Mouse (Mus musculus): ENCODE results near the gene Nol7. TPM values are rescaled to one million over a fixed set of nuclear protein-coding genes. Genes with fewer than 3 reads are reported as not detected.

Nol7 gene
- 173 and 187 TPM in 2 replicates for polyA plus RNA-seq (2015; fragmentation: Nextera tagmentation; extraction: Ambion mirVana)

- Histone ChIP-seq H3K9ac (replicated peaks) (peak within 1 kb of the TSS; percentile 92), H3K4me2 (peak within 1 kb of the TSS; percentile 71), H3K4me3 (replicated peaks) (peak within 1 kb of the TSS; percentile 86), H3K4me1 (peaks cover 17% of the 10 kb centered on the region), H3K27me3 (replicated peaks) (no peaks in the 10 kb centered on the region), H3K36me3 (peaks cover 41% of the 10 kb centered on the region), H3K27ac (replicated peaks) (peak within 1 kb of the TSS; percentile 98), H3K9me3 (replicated peaks) (no peaks in the 10 kb centered on the region)
- 1% methylated on average over 72 of the region's 72 CpGs for WGBS
- ATAC-seq (ENCODE audit: low FRiP score), result peak; percentile 92
Observed at GRCm38 (mm10) chr13:43398297-43399080, at the start of gene Nol7. Gene Nol7 (plus strand): TSS chr13:43398390.

GRCm38 (mm10) chr13:43349376-43349775 is 48.8 kb upstream of the Nol7 start:
- no peak overlapping the region for H3K9ac ChIP-seq (replicated peaks)
- 91% methylated on average over 8 of the region's 8 CpGs for WGBS
- no peak overlapping the region for H3K4me2 ChIP-seq
- H3K27ac ChIP-seq (replicated peaks), result no peak overlapping the region
- no peaks in the 10 kb centered on the region for H3K27me3 ChIP-seq (replicated peaks)
- H3K36me3 ChIP-seq, result no peaks in the 10 kb centered on the region
- no peaks in the 10 kb centered on the region for H3K9me3 ChIP-seq (replicated peaks)
- ATAC-seq (ENCODE audit: low FRiP score), result no peak
- no peak overlapping the region for H3K4me3 ChIP-seq (replicated peaks)
- H3K4me1 ChIP-seq, result no peaks in the 10 kb centered on the region

GRCm38 (mm10) chr13:43350489-43351169 is 47.6 kb upstream of the Nol7 start:
- ATAC-seq (ENCODE audit: low FRiP score), result no peak
- Histone ChIP-seq H3K27ac (replicated peaks) (no peak overlapping the region), H3K36me3 (no peaks in the 10 kb centered on the region), H3K27me3 (replicated peaks) (no peaks in the 10 kb centered on the region), H3K4me3 (replicated peaks) (no peak overlapping the region), H3K4me1 (0 out of 2 replicates have a peak, but pooled peaks cover 6% of the 10 kb centered on the region), H3K9ac (replicated peaks) (no peak overlapping the region), H3K4me2 (no peak overlapping the region), H3K9me3 (replicated peaks) (no peaks in the 10 kb centered on the region)
- 86% methylated on average over 9 of the region's 9 CpGs for WGBS

- 0 out of 2 replicates have a peak, but pooled peaks cover 6% of the 10 kb centered on the region for H3K4me1 ChIP-seq
- H3K4me2 ChIP-seq, result no peak overlapping the region
- 70% methylated on average over 4 of the region's 4 CpGs for WGBS
- no peak for ATAC-seq (ENCODE audit: low FRiP score)
- no peaks in the 10 kb centered on the region for H3K9me3 ChIP-seq (replicated peaks)
- no peak overlapping the region for H3K27ac ChIP-seq (replicated peaks)
- H3K27me3 ChIP-seq (replicated peaks), result no peaks in the 10 kb centered on the region
- no peaks in the 10 kb centered on the region for H3K36me3 ChIP-seq
- no peak overlapping the region for H3K4me3 ChIP-seq (replicated peaks)
- H3K9ac ChIP-seq (replicated peaks), result no peak overlapping the region
Observed at GRCm38 (mm10) chr13:43353356-43353755, 44.8 kb upstream of the Nol7 start.

GRCm38 (mm10) chr13:43354362-43354761 is 43.8 kb upstream of the Nol7 start:
- WGBS, result 79% methylated on average over 12 of the region's 12 CpGs
- Histone ChIP-seq H3K36me3 (no peaks in the 10 kb centered on the region), H3K4me3 (replicated peaks) (no peak overlapping the region), H3K4me1 (0 out of 2 replicates have a peak, but pooled peaks cover 6% of the 10 kb centered on the region), H3K9ac (replicated peaks) (no peak overlapping the region), H3K27me3 (replicated peaks) (no peaks in the 10 kb centered on the region), H3K4me2 (no peak overlapping the region), H3K9me3 (replicated peaks) (no peaks in the 10 kb centered on the region), H3K27ac (replicated peaks) (no peak overlapping the region)
- ATAC-seq (ENCODE audit: low FRiP score), result no peak

GRCm38 (mm10) chr13:43356346-43357125 is 41.7 kb upstream of the Nol7 start:
- 0 out of 2 replicates have a peak, but pooled peaks cover 6% of the 10 kb centered on the region for H3K4me1 ChIP-seq
- ATAC-seq (ENCODE audit: low FRiP score), result no peak

GRCm38 (mm10) chr13:43360534-43360933 is 37.7 kb upstream of the Nol7 start:
- H3K9me3 ChIP-seq (replicated peaks), result no peaks in the 10 kb centered on the region
- H3K27ac ChIP-seq (replicated peaks), result no peak overlapping the region
- WGBS, result 80% methylated on average over 6 of the region's 6 CpGs

More at GRCm38 (mm10) chr13:43356346-43357125, 41.7 kb upstream of the Nol7 start:
- H3K36me3 ChIP-seq, result no peaks in the 10 kb centered on the region
- H3K4me2 ChIP-seq, result no peak overlapping the region
- H3K9ac ChIP-seq (replicated peaks), result no peak overlapping the region
- no peaks in the 10 kb centered on the region for H3K9me3 ChIP-seq (replicated peaks)
- H3K27me3 ChIP-seq (replicated peaks), result no peaks in the 10 kb centered on the region
- 87% methylated on average over 14 of the region's 14 CpGs for WGBS
- no peak overlapping the region for H3K4me3 ChIP-seq (replicated peaks)
- no peak overlapping the region for H3K27ac ChIP-seq (replicated peaks)

GRCm38 (mm10) chr13:43362353-43362752 is 35.8 kb upstream of the Nol7 start:
- H3K9me3 ChIP-seq (replicated peaks), result no peaks in the 10 kb centered on the region
- peaks cover 15% of the 10 kb centered on the region for H3K4me1 ChIP-seq
- no peaks in the 10 kb centered on the region for H3K27me3 ChIP-seq (replicated peaks)
- no peak overlapping the region for H3K27ac ChIP-seq (replicated peaks)
- no peak overlapping the region for H3K4me2 ChIP-seq
- H3K9ac ChIP-seq (replicated peaks), result no peak overlapping the region
- H3K36me3 ChIP-seq, result no peaks in the 10 kb centered on the region
- no peak overlapping the region for H3K4me3 ChIP-seq (replicated peaks)
- WGBS, result 62% methylated on average over 9 of the region's 9 CpGs
- ATAC-seq (ENCODE audit: low FRiP score), result no peak

More at GRCm38 (mm10) chr13:43360534-43360933, 37.7 kb upstream of the Nol7 start:
- H3K9ac ChIP-seq (replicated peaks), result no peak overlapping the region
- H3K4me2 ChIP-seq, result no peak overlapping the region
- no peak for ATAC-seq (ENCODE audit: low FRiP score)
- no peak overlapping the region for H3K4me3 ChIP-seq (replicated peaks)
- no peaks in the 10 kb centered on the region for H3K27me3 ChIP-seq (replicated peaks)
- no peaks in the 10 kb centered on the region for H3K36me3 ChIP-seq
- H3K4me1 ChIP-seq, result peaks cover 5% of the 10 kb centered on the region; the same call in 1 of the 2 replicates

- Histone ChIP-seq H3K4me3 (replicated peaks) (peak within 1 kb of the TSS; percentile 51), H3K9me3 (replicated peaks) (no peaks in the 10 kb centered on the region), H3K36me3 (no peaks in the 10 kb centered on the region), H3K27ac (replicated peaks) (peak within 1 kb of the TSS; percentile 76), H3K4me1 (peaks cover 15% of the 10 kb centered on the region), H3K27me3 (replicated peaks) (no peaks in the 10 kb centered on the region), H3K4me2 (peak within 1 kb of the TSS; percentile 85), H3K9ac (replicated peaks) (peak within 1 kb of the TSS; percentile 71)
- WGBS, result 16% methylated on average over 41 of the region's 42 CpGs
- ATAC-seq (ENCODE audit: low FRiP score), result peak; percentile 96
Observed at GRCm38 (mm10) chr13:43364985-43365824, 33.0 kb upstream of the Nol7 start, which contains the start of gene Sirt5. Gene Sirt5 (plus strand): TSS chr13:43365496.

GRCm38 (mm10) chr13:43365825-43366184 is 32.4 kb upstream of the Nol7 start:
- peak overlapping the region; percentile 76 for H3K27ac ChIP-seq (replicated peaks)
- H3K4me3 ChIP-seq (replicated peaks), result peak overlapping the region; percentile 51
- peaks cover 15% of the 10 kb centered on the region for H3K4me1 ChIP-seq
- peak overlapping the region; percentile 85 for H3K4me2 ChIP-seq
- peak overlapping the region; percentile 71 for H3K9ac ChIP-seq (replicated peaks)
- no peaks in the 10 kb centered on the region for H3K27me3 ChIP-seq (replicated peaks)
- H3K9me3 ChIP-seq (replicated peaks), result no peaks in the 10 kb centered on the region
- ATAC-seq (ENCODE audit: low FRiP score), result peak; percentile 67
- 9% methylated on average over 11 of the region's 11 CpGs for WGBS
- H3K36me3 ChIP-seq, result peaks cover 4% of the 10 kb centered on the region

All from neural tube, embryonic 15.5 days (tissue).